Mouse (Mus musculus): ENCODE results near the gene Fbxo34. TPM values are rescaled to one million over a fixed set of nuclear protein-coding genes. Genes with fewer than 3 reads are reported as not detected.
"Not testable (repeated sequence)": the region's sequence is repeated elsewhere in the genome, so short reads cannot be mapped to it uniquely, and the experiment has no call there.

The Fbxo34 gene
- polyA plus RNA-seq, 1 experiment: 11.9 TPM

DNA sequence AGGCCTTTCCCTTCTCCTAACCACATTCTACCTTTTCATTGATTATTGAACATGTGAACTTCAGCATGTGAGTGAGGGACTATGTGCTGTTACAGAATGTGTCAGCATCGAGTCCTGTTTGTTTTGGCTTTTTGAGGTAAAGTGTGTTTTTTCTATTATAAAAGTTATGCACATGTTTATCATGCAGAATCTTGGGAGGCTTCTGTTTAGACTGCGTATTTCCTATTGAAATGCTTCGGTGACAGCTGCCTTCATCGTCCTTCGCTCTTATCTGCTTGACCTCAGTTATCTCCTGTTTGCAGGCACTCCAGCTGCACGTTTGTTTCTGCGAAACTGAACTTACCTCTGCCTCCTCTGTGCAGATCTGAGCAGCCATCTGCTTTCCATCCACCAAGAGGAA is 72.1 kb downstream of the Fbxo34 start:
- H3K4me3 ChIP-seq (ENCODE audit: insufficient read depth, poor library complexity, severe bottlenecking): no peak overlapping the region
- H3K36me3 ChIP-seq (ENCODE audit: control insufficient read depth, insufficient read depth): no peaks in the 10 kb centered on the region
- H3K27me3 ChIP-seq (ENCODE audit: control insufficient read depth, insufficient read depth, insufficient read length): no peaks in the 10 kb centered on the region
- no peak overlapping the region for H3ac ChIP-seq (ENCODE audit: control insufficient read depth, insufficient read length, low read depth)
- TF ChIP-seq CEBPB (IDR thresholded peaks at IDR 0.05; ENCODE audit: low read depth): no peak
- TF ChIP-seq CTCF (IDR thresholded peaks at IDR 0.05; ENCODE audit: control insufficient read depth, insufficient read depth, insufficient read length): no peak
- H3K79me2 ChIP-seq (ENCODE audit: control insufficient read depth, insufficient read depth): peaks cover 26% of the 10 kb centered on the region
- H3K79me3 ChIP-seq (ENCODE audit: low read depth): peaks cover 9% of the 10 kb centered on the region

DNA sequence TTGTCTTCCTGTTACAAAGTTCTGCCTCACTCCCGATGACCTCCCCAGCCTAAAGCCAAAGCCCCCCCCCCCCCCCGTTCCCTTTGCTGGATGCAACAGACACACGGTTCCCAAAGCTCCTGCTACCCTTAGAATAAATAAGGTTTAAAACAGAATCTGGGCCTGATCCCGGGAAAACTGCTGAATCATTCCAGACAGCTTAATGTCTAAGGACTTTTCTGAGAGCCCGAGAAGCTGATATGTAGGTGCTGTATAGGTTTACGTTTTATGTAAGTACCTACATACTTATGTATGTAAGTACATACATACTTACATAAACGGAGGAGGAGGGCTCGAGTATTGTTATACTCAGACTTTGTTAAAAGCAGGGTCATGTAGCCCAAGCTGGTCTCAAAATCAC is 75.2 kb downstream of the Fbxo34 start:
- H3K4me3 ChIP-seq (ENCODE audit: insufficient read depth, poor library complexity, severe bottlenecking): no peak overlapping the region
- H3K36me3 ChIP-seq (ENCODE audit: control insufficient read depth, insufficient read depth): no peaks in the 10 kb centered on the region

DNA sequence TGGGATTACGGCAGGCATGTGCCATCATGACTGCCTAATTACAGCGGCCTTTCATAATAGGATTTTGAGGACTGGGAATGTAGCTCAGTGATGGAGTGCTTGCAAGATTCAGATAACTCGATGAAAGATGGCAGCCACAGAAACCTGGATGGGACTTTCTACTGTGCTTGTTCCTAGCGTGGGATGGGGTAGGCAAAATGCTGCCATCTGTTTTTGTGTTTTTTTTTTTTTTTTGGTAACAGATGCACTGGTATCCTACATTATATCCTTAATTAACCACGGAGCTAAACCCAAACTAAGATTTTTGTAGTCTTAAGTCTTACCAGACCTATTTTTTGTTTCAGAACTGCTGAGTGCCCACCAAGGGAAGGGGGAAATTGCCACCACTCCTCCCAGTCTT is 75.6 kb downstream of the Fbxo34 start:
- no peaks in the 10 kb centered on the region for H3K36me3 ChIP-seq (ENCODE audit: control insufficient read depth, insufficient read depth)
- no peak for TF ChIP-seq MAX (IDR thresholded peaks at IDR 0.05)
- TF ChIP-seq FOSL1 (IDR thresholded peaks at IDR 0.05; ENCODE audit: insufficient read depth, low read length, poor library complexity, severe bottlenecking): no peak
- TF ChIP-seq MYOG (IDR thresholded peaks at IDR 0.05; ENCODE audit: control insufficient read depth, extremely low read depth, insufficient read length): no peak
- TF ChIP-seq CTCF (IDR thresholded peaks at IDR 0.05; ENCODE audit: control insufficient read depth, insufficient read depth, insufficient read length): no peak
- no peak for TF ChIP-seq MYOD1 (IDR thresholded peaks at IDR 0.05; ENCODE audit: control insufficient read depth, insufficient read length, low read depth)
- no peak for TF ChIP-seq CEBPB (IDR thresholded peaks at IDR 0.05; ENCODE audit: low read depth)
- no peak for TF ChIP-seq USF1 (IDR thresholded peaks at IDR 0.05; ENCODE audit: low read depth)
- H3K27me3 ChIP-seq (ENCODE audit: control insufficient read depth, insufficient read depth, insufficient read length): no peaks in the 10 kb centered on the region
- no peak overlapping the region for H3K4me3 ChIP-seq (ENCODE audit: insufficient read depth, poor library complexity, severe bottlenecking)
- H3ac ChIP-seq (ENCODE audit: control insufficient read depth, insufficient read length, low read depth): no peak overlapping the region
- H3K79me3 ChIP-seq (ENCODE audit: low read depth): peaks cover 3% of the 10 kb centered on the region
- peaks cover 9% of the 10 kb centered on the region for H3K79me2 ChIP-seq (ENCODE audit: control insufficient read depth, insufficient read depth)

More for the DNA sequence above, 75.2 kb downstream of the Fbxo34 start:
- peaks cover 3% of the 10 kb centered on the region for H3K79me3 ChIP-seq (ENCODE audit: low read depth)
- H3K27me3 ChIP-seq (ENCODE audit: control insufficient read depth, insufficient read depth, insufficient read length): no peaks in the 10 kb centered on the region
- peaks cover 14% of the 10 kb centered on the region for H3K79me2 ChIP-seq (ENCODE audit: control insufficient read depth, insufficient read depth)
- no peak for TF ChIP-seq CTCF (IDR thresholded peaks at IDR 0.05; ENCODE audit: control insufficient read depth, insufficient read depth, insufficient read length)
- TF ChIP-seq MYOD1 (IDR thresholded peaks at IDR 0.05; ENCODE audit: control insufficient read depth, insufficient read length, low read depth): no peak
- TF ChIP-seq MYOG (IDR thresholded peaks at IDR 0.05; ENCODE audit: control insufficient read depth, extremely low read depth, insufficient read length): no peak
- TF ChIP-seq CEBPB (IDR thresholded peaks at IDR 0.05; ENCODE audit: low read depth): no peak
- TF ChIP-seq MAX (IDR thresholded peaks at IDR 0.05): no peak
- TF ChIP-seq FOSL1 (IDR thresholded peaks at IDR 0.05; ENCODE audit: insufficient read depth, low read length, poor library complexity, severe bottlenecking): no peak
- no peak for TF ChIP-seq USF1 (IDR thresholded peaks at IDR 0.05; ENCODE audit: low read depth)
- H3ac ChIP-seq (ENCODE audit: control insufficient read depth, insufficient read length, low read depth): no peak overlapping the region

DNA sequence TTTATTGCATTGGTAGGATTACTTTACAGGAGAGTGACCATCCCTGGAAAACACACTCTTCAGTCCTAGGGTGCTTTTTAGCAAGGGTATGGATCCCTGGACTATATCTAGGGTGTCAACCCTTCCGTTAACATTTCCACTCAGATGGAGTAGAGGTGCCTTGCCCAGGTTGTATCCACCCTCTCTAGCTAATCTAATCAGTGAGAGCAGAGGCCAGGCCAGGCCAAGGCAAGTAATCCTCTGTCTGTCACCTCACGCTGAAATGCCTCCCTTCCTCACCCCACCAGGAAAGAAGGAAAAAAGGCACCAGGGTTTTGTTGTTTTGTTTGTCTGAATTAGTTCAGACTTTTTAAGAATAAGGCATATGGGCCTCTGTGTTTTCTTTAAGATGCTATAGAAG is 77.6 kb downstream of the Fbxo34 start:
- TF ChIP-seq USF1 (IDR thresholded peaks at IDR 0.05; ENCODE audit: low read depth): no peak
- no peak for TF ChIP-seq MAX (IDR thresholded peaks at IDR 0.05)
- no peak for TF ChIP-seq CTCF (IDR thresholded peaks at IDR 0.05; ENCODE audit: control insufficient read depth, insufficient read depth, insufficient read length)
- TF ChIP-seq MYOG (IDR thresholded peaks at IDR 0.05; ENCODE audit: control insufficient read depth, extremely low read depth, insufficient read length): no peak
- no peak for TF ChIP-seq FOSL1 (IDR thresholded peaks at IDR 0.05; ENCODE audit: insufficient read depth, low read length, poor library complexity, severe bottlenecking)
- no peak for TF ChIP-seq MYOD1 (IDR thresholded peaks at IDR 0.05; ENCODE audit: control insufficient read depth, insufficient read length, low read depth)
- no peak for TF ChIP-seq CEBPB (IDR thresholded peaks at IDR 0.05; ENCODE audit: low read depth)

DNA sequence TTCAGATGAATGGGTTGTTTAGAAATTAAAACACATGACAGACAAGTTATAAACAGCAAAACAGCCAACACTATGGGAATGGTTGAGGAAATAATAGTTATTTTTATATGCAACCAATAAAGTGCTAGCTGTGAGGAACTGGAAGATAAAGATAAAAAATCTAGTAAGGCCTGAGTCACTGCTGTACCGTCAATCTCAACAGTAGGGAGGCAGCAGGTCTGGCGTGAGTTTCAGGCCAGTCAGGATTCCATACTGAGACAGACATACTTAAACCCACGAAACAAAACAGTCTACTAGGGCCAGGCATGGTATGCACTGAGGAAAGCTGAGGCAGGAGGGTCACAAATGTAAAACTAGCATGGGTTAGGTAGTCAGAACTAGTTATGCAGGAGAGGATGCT is 78.1 kb downstream of the Fbxo34 start:
- H3K79me2 ChIP-seq (ENCODE audit: control insufficient read depth, insufficient read depth): no peaks in the 10 kb centered on the region
- H3K4me3 ChIP-seq (ENCODE audit: insufficient read depth, poor library complexity, severe bottlenecking): no peak overlapping the region
- no peaks in the 10 kb centered on the region for H3K79me3 ChIP-seq (ENCODE audit: low read depth)
- no peak overlapping the region for H3ac ChIP-seq (ENCODE audit: control insufficient read depth, insufficient read length, low read depth)
- H3K27me3 ChIP-seq (ENCODE audit: control insufficient read depth, insufficient read depth, insufficient read length): no peaks in the 10 kb centered on the region
- H3K36me3 ChIP-seq (ENCODE audit: control insufficient read depth, insufficient read depth): no peaks in the 10 kb centered on the region
- TF ChIP-seq CEBPB (IDR thresholded peaks at IDR 0.05; ENCODE audit: low read depth) (no peak), MAX (IDR thresholded peaks at IDR 0.05) (no peak), USF1 (IDR thresholded peaks at IDR 0.05; ENCODE audit: low read depth) (no peak), MYOD1 (IDR thresholded peaks at IDR 0.05; ENCODE audit: control insufficient read depth, insufficient read length, low read depth) (no peak), FOSL1 (IDR thresholded peaks at IDR 0.05; ENCODE audit: insufficient read depth, low read length, poor library complexity, severe bottlenecking) (no peak), CTCF (IDR thresholded peaks at IDR 0.05; ENCODE audit: control insufficient read depth, insufficient read depth, insufficient read length) (no peak), MYOG (IDR thresholded peaks at IDR 0.05; ENCODE audit: control insufficient read depth, extremely low read depth, insufficient read length) (no peak)

More for the DNA sequence above, 77.6 kb downstream of the Fbxo34 start:
- Histone ChIP-seq H3ac (ENCODE audit: control insufficient read depth, insufficient read length, low read depth) (no peak overlapping the region), H3K27me3 (ENCODE audit: control insufficient read depth, insufficient read depth, insufficient read length) (no peaks in the 10 kb centered on the region), H3K36me3 (ENCODE audit: control insufficient read depth, insufficient read depth) (no peaks in the 10 kb centered on the region), H3K4me3 (ENCODE audit: insufficient read depth, poor library complexity, severe bottlenecking) (no peak overlapping the region), H3K79me2 (ENCODE audit: control insufficient read depth, insufficient read depth) (no peaks in the 10 kb centered on the region), H3K79me3 (ENCODE audit: low read depth) (no peaks in the 10 kb centered on the region)

DNA sequence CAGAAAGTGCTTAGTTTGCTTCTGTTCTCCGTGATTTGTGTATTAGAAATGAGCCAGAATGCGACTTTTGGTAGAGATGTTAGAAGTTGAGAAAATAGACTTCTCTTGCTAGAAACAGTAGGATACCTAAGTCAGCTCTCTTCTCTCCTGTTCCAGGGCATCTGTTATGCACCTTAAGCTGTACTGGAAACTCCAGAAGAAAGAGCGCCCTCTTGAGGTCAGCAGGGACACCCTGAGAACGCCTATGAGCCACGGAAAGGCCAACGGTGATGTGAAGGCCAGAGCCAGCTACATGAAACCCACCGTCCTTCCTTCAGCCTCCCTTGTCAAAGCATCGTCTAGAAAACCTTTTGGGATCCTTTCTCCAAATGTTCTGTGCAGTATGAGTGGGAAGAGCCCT is 78.8 kb downstream of the Fbxo34 start:
- no peak overlapping the region for H3ac ChIP-seq (ENCODE audit: control insufficient read depth, insufficient read length, low read depth)
- no peaks in the 10 kb centered on the region for H3K79me2 ChIP-seq (ENCODE audit: control insufficient read depth, insufficient read depth)
- H3K4me3 ChIP-seq (ENCODE audit: insufficient read depth, poor library complexity, severe bottlenecking): no peak overlapping the region
- TF ChIP-seq FOSL1 (IDR thresholded peaks at IDR 0.05; ENCODE audit: insufficient read depth, low read length, poor library complexity, severe bottlenecking) (no peak), CTCF (IDR thresholded peaks at IDR 0.05; ENCODE audit: control insufficient read depth, insufficient read depth, insufficient read length) (peak; percentile 39), MYOD1 (IDR thresholded peaks at IDR 0.05; ENCODE audit: control insufficient read depth, insufficient read length, low read depth) (no peak), MAX (IDR thresholded peaks at IDR 0.05) (no peak)
- no peaks in the 10 kb centered on the region for H3K79me3 ChIP-seq (ENCODE audit: low read depth)
- H3K27me3 ChIP-seq (ENCODE audit: control insufficient read depth, insufficient read depth, insufficient read length): no peaks in the 10 kb centered on the region
- H3K36me3 ChIP-seq (ENCODE audit: control insufficient read depth, insufficient read depth): no peaks in the 10 kb centered on the region

DNA sequence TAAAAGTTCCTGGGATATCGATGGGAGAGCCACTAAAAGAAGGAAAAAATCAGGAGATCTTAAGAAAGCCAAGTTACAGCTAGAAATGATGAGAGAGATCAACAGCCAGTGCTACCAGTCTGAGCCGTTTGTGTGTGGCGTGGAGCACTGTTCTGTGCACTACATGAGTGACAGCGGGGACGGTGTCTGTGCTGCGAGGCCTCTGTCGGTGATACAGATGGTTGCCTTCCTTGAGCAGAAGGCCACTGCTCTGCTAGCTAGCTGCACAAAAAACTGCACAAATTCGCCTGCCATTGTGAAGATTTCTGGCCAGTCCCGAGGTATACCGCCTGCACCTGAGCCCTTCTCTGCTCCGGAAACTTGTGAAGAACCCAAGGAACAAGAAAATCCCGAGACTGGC is 79.4 kb downstream of the Fbxo34 start:
- H3K27me3 ChIP-seq (ENCODE audit: control insufficient read depth, insufficient read depth, insufficient read length); H3K4me3 ChIP-seq (ENCODE audit: insufficient read depth, poor library complexity, severe bottlenecking); H3K36me3 ChIP-seq (ENCODE audit: control insufficient read depth, insufficient read depth); H3K79me3 ChIP-seq (ENCODE audit: low read depth); H3K79me2 ChIP-seq (ENCODE audit: control insufficient read depth, insufficient read depth); H3ac ChIP-seq (ENCODE audit: control insufficient read depth, insufficient read length, low read depth): not testable (repeated sequence)

Measured in C2C12 (cell line).